Mouse (Mus musculus) hindbrain, embryonic 14.5 days (tissue): ENCODE measurements around the gene Rps6kb2. TPM values are rescaled to one million over a fixed set of nuclear protein-coding genes. Genes with fewer than 3 reads are reported as not detected.

Experiments used
- ATAC-seq: fragments of 200-750 bp; cut with Nextera tagmentation; 2 replicates; pipeline ENCODE4 v1.8.0; 2017; ENCODE audit warnings: moderate number of reproducible peaks, mild to moderate bottlenecking, moderate TSS enrichment, moderate library complexity; ENCODE audit not compliant: low FRiP score
- DNase-seq: peaks from one replicate; pipeline ENCODE4 v3.0.0-alpha.2; 2015; ENCODE audit warnings: low spot score
- H3K27ac ChIP-seq: fragments of 300-500 bp; sonication (generic); 2 replicates; pipeline ENCODE4 v1.5.1; 2014; ENCODE audit warnings: mild to moderate bottlenecking, moderate library complexity
- H3K27me3 ChIP-seq: fragments of 300-500 bp; sonication (generic); 2 replicates; pipeline ENCODE4 v1.6.1; 2014; ENCODE audit warnings: mild to moderate bottlenecking, low read length, mixed read lengths; ENCODE audit not compliant: control insufficient read depth, insufficient read depth
- H3K36me3 ChIP-seq: fragments of 300-500 bp; sonication (generic); replicated peaks from 2 replicates; pipeline ENCODE4 v1.6.1; 2014; ENCODE audit not compliant: control insufficient read depth, insufficient read depth
- H3K4me1 ChIP-seq: fragments of 300-500 bp; sonication (generic); replicated peaks from 2 replicates; pipeline ENCODE4 v1.6.1; 2014; ENCODE audit warnings: antibody characterized with exemption, low read length, mixed read lengths; ENCODE audit not compliant: control insufficient read depth, insufficient read depth
- H3K4me2 ChIP-seq: fragments of 300-500 bp; sonication (generic); replicated peaks from 2 replicates; pipeline ENCODE4 v1.6.1; 2014; ENCODE audit warnings: mild to moderate bottlenecking, moderate library complexity
- H3K4me3 ChIP-seq: fragments of 300-500 bp; sonication (generic); replicated peaks from 2 replicates; pipeline ENCODE4 v1.5.1; 2014; ENCODE audit warnings: mild to moderate bottlenecking, low read length
- H3K9ac ChIP-seq: fragments of 300-500 bp; sonication (generic); 2 replicates; pipeline ENCODE4 v1.6.1; 2014
- H3K9me3 ChIP-seq: fragments of 300-500 bp; sonication (generic); 2 replicates; pipeline ENCODE4 v1.6.1; 2016; ENCODE audit warnings: low read length; ENCODE audit not compliant: control insufficient read depth
- WGBS: fragments of 180-500 bp; shearing (Covaris S2); extraction: QIAGEN DNeasy Blood & Tissue Kit; methylation state at CpG from one replicate; pipeline ENCODE4 v1.1.7; 2014; 5-methylcytosine and 5-hydroxymethylcytosine counted together
- polyA plus RNA-seq: library from polyadenylated mRNA; unstranded; fragments of >200 nt; fragmentation: Nextera tagmentation; extraction: Ambion mirVana; gene quantifications from 2 replicates; pipeline ENCODE4 v1.2.1, GENCODE M21; 2014

The Rps6kb2 gene
- polyA plus RNA-seq, 1 experiment from 2014 or later = 39.7 TPM

DNA sequence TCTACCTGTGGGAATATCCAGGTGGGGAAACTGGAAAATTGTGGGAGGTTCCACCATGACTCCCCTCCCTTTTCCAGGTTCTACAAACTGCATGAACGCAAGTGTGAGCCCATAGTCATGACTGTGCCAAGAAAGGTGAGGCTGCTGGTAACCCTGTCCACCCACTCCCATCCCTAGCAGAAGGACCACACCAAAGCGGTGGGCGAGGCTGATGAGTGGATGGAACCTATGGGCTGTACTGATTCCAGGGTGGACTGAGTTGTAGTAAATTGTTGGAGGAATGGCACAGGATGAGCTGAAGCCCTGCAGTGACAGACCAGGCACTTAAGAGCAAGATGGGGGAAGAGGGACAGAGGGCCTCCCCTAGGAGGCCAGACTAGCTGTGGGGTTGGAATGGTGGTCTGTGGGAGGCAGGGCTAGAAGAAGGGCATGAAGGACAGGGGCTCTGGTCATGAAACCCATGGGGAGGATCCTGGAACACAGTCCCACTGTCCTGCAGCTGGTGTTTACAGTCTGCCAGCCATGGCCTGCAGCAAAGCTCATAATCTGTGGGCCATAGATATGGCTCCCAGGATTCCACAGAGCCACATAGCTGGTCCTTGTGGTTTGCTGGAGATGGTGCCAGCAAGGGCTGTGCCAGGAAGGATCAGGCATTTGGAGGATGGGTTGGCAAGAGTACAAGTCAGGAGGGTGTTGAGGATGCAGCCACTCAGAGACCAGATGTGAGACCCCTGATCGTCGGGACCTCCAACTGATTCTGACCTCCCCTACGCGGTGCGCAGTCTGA lies 10.5 kb downstream of the Rps6kb2 start:
- peaks cover 53% of the 10 kb centered on the region for H3K36me3 ChIP-seq
- H3K4me3 ChIP-seq = no peak overlapping the region
- H3K9ac ChIP-seq = no peak overlapping the region
- 85% methylated on average over 8 of the region's 8 CpGs for WGBS
- H3K27ac ChIP-seq = no peak overlapping the region
- DNase-seq (no peak), ATAC-seq (no peak)
- H3K4me2 ChIP-seq = no peak overlapping the region
- H3K4me1 ChIP-seq = peaks cover 14% of the 10 kb centered on the region
- H3K9me3 ChIP-seq = no peaks in the 10 kb centered on the region
- no peaks in the 10 kb centered on the region for H3K27me3 ChIP-seq

DNA sequence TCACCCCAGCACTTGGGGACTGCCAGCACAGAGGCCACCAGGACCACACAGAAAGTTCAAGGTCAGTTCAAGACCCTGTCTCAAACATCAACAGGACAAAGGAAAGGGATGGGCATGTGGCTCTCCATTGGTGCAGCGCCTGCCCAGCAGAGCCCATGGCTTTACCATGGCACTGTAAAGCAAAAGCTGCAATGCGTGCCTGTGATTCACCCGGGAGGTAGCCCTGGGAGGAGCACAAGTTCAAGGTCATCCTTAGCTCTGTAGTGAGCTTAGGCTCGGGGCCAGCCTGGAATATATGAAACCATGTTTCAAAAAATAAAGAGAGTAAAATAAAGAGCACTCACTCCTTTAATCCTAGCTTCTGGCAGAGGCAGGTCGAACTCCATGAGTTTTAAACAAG lies 11.3 kb downstream of the Rps6kb2 start:
- no peak for ATAC-seq
- Histone ChIP-seq H3K4me1 (peaks cover 14% of the 10 kb centered on the region), H3K9me3 (no peaks in the 10 kb centered on the region), H3K36me3 (peaks cover 46% of the 10 kb centered on the region), H3K4me3 (no peak overlapping the region), H3K27ac (no peak overlapping the region), H3K9ac (no peak overlapping the region), H3K4me2 (no peak overlapping the region), H3K27me3 (no peaks in the 10 kb centered on the region)
- no peak for DNase-seq
- WGBS = 89% methylated on average over 5 of the region's 5 CpGs

DNA sequence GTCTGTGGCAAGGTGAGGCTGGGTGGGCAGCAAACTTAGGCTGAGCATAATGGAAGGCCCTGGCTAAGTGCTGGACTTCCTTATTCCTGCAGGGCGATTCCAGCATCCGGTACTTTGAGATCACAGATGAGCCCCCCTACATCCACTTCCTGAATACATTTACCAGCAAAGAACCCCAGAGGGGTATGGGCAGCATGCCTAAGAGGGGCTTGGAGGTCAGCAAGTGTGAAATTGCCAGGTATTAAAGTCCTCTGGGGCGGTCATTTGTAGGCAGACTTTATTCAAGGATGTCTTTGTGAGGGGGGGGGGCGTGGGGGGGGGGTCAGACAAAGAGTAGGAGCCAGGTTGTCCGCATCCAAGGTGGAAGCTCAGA lies 11.7 kb downstream of the Rps6kb2 start:
- Histone ChIP-seq H3K4me3 (no peak overlapping the region), H3K9ac (no peak overlapping the region), H3K9me3 (no peaks in the 10 kb centered on the region), H3K4me2 (no peak overlapping the region), H3K27ac (no peak overlapping the region), H3K36me3 (peaks cover 42% of the 10 kb centered on the region), H3K27me3 (no peaks in the 10 kb centered on the region), H3K4me1 (peaks cover 14% of the 10 kb centered on the region)
- no peak for DNase-seq
- WGBS = 90% methylated on average over 4 of the region's 5 CpGs
- ATAC-seq = no peak

DNA sequence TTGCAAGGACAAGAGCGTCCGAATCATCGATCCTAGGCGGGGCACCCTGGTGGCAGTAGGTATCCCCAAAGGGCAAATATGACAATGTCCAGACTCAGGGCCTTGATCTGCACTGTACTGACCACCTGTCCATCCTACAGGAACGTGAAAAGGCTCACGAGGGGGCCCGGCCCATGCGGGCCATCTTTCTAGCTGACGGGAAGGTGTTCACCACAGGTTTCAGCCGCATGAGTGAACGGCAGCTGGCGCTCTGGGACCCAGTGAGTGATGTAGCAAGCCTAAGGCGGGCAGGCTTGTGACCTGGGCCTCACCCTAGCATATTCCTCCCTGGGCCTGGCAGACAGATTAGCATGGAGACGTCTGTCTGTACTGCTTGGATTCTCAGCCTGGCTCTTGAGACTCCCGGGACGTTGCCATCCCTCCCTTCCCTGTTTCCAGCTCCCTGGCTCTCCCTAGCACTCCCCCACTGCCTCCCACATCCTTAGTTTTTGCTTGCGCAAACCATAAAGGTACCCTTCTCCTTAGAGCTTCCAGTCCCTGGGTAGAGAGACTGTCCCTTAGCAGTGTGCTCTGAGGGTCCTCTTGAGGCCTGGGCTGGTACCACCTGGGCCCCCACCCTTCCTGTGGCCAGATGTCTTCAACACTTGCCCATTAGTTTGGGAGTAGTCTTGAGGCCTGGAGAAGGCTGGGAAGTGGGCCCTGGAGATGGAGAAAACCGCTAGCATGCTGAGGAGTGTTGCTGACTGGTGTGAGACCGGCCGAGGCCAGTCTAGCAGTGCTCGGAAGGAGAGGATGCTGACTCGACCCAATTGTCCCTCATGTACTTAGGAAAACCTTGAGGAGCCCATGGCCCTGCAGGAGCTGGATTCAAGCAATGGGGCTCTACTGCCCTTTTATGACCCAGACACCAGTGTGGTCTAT lies 12.3 kb downstream of the Rps6kb2 start:
- Histone ChIP-seq H3K4me1 (peaks cover 14% of the 10 kb centered on the region), H3K27me3 (no peaks in the 10 kb centered on the region), H3K9ac (no peak overlapping the region), H3K27ac (no peak overlapping the region), H3K36me3 (peaks cover 35% of the 10 kb centered on the region), H3K4me3 (no peak overlapping the region), H3K4me2 (no peak overlapping the region), H3K9me3 (no peaks in the 10 kb centered on the region)
- ATAC-seq (no peak), DNase-seq (no peak)
- 90% methylated on average over 22 of the region's 22 CpGs for WGBS

DNA sequence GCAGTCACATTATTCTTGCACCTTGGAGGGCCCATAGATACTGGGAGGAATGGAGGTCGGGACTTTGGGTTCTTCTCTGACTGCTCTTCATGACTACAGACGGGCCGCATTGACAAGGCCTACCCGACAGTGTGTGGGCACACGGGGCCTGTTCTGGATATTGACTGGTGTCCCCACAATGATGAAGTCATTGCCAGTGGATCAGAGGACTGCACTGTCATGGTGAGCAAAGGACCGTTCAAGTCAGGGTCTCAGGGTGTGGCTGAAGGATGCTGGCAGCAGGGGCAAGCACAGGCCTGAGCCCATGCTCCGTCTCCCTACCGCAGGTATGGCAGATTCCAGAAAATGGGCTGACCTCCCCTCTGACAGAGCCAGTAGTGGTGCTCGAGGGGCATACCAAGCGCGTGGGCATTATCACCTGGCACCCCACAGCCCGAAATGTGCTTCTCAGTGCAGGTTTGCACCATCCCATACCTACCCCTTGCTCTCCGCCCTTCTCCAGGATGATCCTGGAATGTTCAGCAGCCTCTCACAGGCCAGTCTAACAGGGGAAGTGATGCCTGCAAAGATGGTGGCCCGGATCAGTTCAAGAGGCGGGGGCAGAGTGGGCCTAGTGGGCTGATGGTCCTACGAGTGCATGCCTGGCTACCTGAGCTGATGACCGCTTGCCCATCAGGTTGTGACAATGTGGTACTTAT lies 13.2 kb downstream of the Rps6kb2 start:
- H3K4me1 ChIP-seq = peaks cover 14% of the 10 kb centered on the region
- ATAC-seq = no peak
- no peaks in the 10 kb centered on the region for H3K9me3 ChIP-seq
- no peak overlapping the region for H3K9ac ChIP-seq
- peaks cover 31% of the 10 kb centered on the region for H3K36me3 ChIP-seq
- H3K4me3 ChIP-seq = no peak overlapping the region
- H3K27ac ChIP-seq = no peak overlapping the region
- DNase-seq = no peak
- 93% methylated on average over 17 of the region's 17 CpGs for WGBS
- no peaks in the 10 kb centered on the region for H3K27me3 ChIP-seq
- H3K4me2 ChIP-seq = peak overlapping the region; percentile 75

DNA sequence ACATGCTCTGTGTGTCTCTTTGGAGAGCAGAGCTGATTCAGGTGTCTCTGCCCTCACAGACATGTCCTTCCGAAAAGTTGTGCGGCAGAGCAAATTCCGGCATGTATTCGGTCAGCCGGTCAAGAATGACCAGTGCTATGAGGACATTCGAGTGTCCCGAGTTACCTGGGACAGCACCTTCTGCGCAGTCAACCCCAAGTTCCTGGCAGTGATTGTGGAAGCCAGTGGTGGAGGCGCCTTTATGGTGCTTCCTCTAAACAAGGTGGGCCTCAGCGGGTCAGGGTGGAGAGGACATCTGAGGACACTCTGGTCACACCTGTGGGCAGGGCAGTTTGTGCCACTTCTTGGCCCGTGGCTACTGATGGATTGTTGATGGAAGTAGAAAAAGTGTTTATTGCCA lies 13.9 kb downstream of the Rps6kb2 start:
- ATAC-seq (no peak), DNase-seq (no peak)
- Histone ChIP-seq H3K9me3 (no peaks in the 10 kb centered on the region), H3K4me3 (peak overlapping the region; percentile 80), H3K4me2 (peak overlapping the region; percentile 75), H3K27me3 (no peaks in the 10 kb centered on the region), H3K27ac (no peak overlapping the region), H3K9ac (peak overlapping the region; percentile 87), H3K36me3 (peaks cover 31% of the 10 kb centered on the region), H3K4me1 (peaks cover 14% of the 10 kb centered on the region)
- 89% methylated on average over 11 of the region's 11 CpGs for WGBS

DNA sequence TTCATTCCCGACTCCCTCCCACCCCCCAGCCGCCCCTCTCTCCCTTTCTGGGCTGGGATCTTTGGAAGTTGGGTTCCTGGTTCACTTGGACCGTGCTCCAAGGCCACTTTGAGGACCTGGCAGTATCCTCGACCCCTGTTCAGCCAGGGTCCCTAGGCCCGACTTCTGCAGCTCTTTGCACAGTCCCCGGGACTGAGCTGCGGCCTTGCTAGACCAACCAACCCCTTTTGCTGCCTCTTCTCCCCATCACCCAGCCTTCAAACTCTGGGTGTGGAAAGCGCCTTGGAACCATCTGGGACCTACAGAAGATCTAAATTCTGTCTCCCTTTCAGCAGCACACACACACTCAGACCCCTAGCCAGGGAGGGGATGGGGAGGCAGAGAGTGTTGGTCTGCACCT lies 14.3 kb downstream of the Rps6kb2 start:
- H3K9me3 ChIP-seq = no peaks in the 10 kb centered on the region
- WGBS = 2% methylated on average over 8 of the region's 8 CpGs
- peaks cover 14% of the 10 kb centered on the region for H3K4me1 ChIP-seq
- H3K27me3 ChIP-seq = no peaks in the 10 kb centered on the region
- peaks cover 28% of the 10 kb centered on the region for H3K36me3 ChIP-seq
- DNase-seq (no peak), ATAC-seq (no peak)
- peak overlapping the region; percentile 87 for H3K9ac ChIP-seq
- peak overlapping the region; percentile 61 for H3K27ac ChIP-seq
- peak overlapping the region; percentile 80 for H3K4me3 ChIP-seq
- H3K4me2 ChIP-seq = peak overlapping the region; percentile 75

DNA sequence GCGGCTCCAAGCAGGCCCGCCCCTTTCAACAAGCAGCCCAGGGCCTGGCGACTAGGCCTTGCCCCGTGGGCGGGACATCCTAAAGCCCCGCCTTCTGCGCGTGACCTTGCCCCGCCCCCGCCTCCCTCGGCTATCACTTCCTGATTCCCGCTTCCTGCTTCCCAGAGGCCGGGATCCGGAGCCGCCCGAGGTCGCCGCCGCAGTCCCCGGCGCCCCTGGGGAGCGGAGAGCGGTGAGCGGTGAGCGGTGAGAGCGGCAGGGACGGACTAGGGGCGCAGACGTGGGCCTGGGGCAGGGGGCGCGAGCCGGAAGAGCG lies 14.7 kb downstream of the Rps6kb2 start, which contains the start of gene Coro1b:
Gene Coro1b (plus strand): TSS at position 129 of the 316 bp plus-strand sequence.
- Histone ChIP-seq H3K36me3 (peaks cover 24% of the 10 kb centered on the region), H3K4me3 (peak within 1 kb of the TSS; percentile 80), H3K4me1 (peaks cover 14% of the 10 kb centered on the region), H3K4me2 (peak within 1 kb of the TSS; percentile 75), H3K27me3 (no peaks in the 10 kb centered on the region), H3K27ac (peak within 1 kb of the TSS; percentile 61), H3K9ac (peak within 1 kb of the TSS; percentile 87), H3K9me3 (no peaks in the 10 kb centered on the region)
- peak; percentile 92 for ATAC-seq
- WGBS = under 1% methylated on average over 30 of the region's 33 CpGs
- DNase-seq = peak; percentile 90
